Comparison of ENCODE assay signal across 13 mouse cellular contexts in the genomic region with DNA sequence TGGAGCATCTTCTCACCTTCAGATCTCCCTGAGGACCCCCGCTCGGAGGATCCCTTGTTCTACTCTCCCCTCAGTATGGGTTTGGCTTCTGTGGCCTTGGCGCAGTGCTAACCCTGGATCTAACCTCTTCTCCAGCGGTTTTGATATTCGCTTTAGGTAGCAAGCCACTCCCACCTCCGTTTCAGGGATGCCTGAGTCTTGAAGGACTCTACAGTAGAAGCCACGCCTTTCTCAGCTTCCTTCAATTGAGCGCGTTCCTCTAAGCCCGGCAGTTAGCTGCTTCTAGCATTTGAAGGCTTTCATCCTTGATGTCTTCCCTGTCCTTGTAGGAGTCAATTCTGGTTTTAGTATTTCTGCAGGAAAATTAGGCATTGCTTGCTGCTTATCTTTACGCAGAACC. TPM values are rescaled to one million over a fixed set of nuclear protein-coding genes. Genes with fewer than 3 reads are reported as not detected.
DNase-seq lines count a peak whose midpoint lies in the region; ATAC-seq lines count a peak whose summit lies in the region.
"Had no signal": no experiment of that assay in that cellular context is flagged by ENCODE, and none has a peak within 500 bp of the region (broad histone marks: within the 10 kb centered on the region; RNA-seq: fewer than 3 reads in every experiment).

No protein-coding gene starts in this region.

- H3K4me1 ChIP-seq in lung, embryonic 15.5 days: peaks cover 14% of the 10 kb centered on the region; the same call in 1 of the 2 replicates

- H3K4me3 ChIP-seq in lung, embryonic 15.5 days: no peak overlapping the region
- H3K4me3 ChIP-seq: gastrocnemius, adult 2 months; megakaryocyte, embryonic 14.5 days had no signal

- DNase-seq in kidney, postnatal 4 days: peak; percentile 10 to 18
- no peak for DNase-seq in kidney, adult 18-20 months
- DNase-seq in ZHBTc4 (ENCODE audit: low read depth, low spot score): peak; percentile 86
- peak; percentile 10 for DNase-seq in thymus, postnatal 25 days
- no peak for DNase-seq in layer of hippocampus, adult 9-10 months (ENCODE audit: low spot score)
- no peak for DNase-seq in right cerebral cortex, postnatal 10 days (ENCODE audit: low spot score in 2 of 2)
- DNase-seq: cerebellum, adult 8-10 months; gastrocnemius, adult 2 months; heart, postnatal 10 days; kidney, postnatal 25 days; retina, postnatal 1 day had no signal

- H3K9me3 ChIP-seq in lung, embryonic 15.5 days: no peaks in the 10 kb centered on the region
- H3K9me3 ChIP-seq: megakaryocyte, embryonic 14.5 days had no signal

- WGBS in lung, embryonic 15.5 days: 20% methylated on average over 11 of the region's 11 CpGs

- 0 out of 2 replicates have a peak overlapping the region, but pooled peaks have one; percentile 4 for H3K4me2 ChIP-seq in lung, embryonic 15.5 days

- H3K27me3 ChIP-seq in lung, embryonic 15.5 days: no peaks in the 10 kb centered on the region

- ATAC-seq in lung, embryonic 15.5 days (ENCODE audit: borderline replicate concordance, extremely low read depth, low FRiP score, low TSS enrichment): no peak

- no peak overlapping the region for H3K9ac ChIP-seq in lung, embryonic 15.5 days

- no peak overlapping the region for H3K27ac ChIP-seq in lung, embryonic 15.5 days
- H3K27ac ChIP-seq: gastrocnemius, adult 2 months had no signal

- no peaks in the 10 kb centered on the region for H3K36me3 ChIP-seq in lung, embryonic 15.5 days

RNA-seq across cellular contexts. Expression of a gene that starts 40.2 kb away (rescaled TPM):
- 0.87 and 1.1 TPM in 2 replicates for polyA plus RNA-seq in lung, embryonic 15.5 days (2015; fragmentation: Nextera tagmentation; extraction: Ambion mirVana)

RNA-seq across cellular contexts. Expression of a gene that starts 40.3 kb away (rescaled TPM):
- 51.4 and 55.1 TPM in 2 replicates for polyA plus RNA-seq in lung, embryonic 15.5 days (2015; fragmentation: Nextera tagmentation; extraction: Ambion mirVana)

Comparison
In these comparisons a context has a peak if more than half of its experiments do, and no peak if none do; other contexts are left out.
1. DNase-seq: peak in kidney, postnatal 4 days (2 of 2), ZHBTc4 (single experiment) and thymus, postnatal 25 days (single experiment); none in kidney, adult 18-20 months (single experiment), layer of hippocampus, adult 9-10 months (single experiment) and right cerebral cortex, postnatal 10 days (0 of 2).